Mouse (Mus musculus) MEL (cell line): ENCODE data around the gene Pkd1l1. TPM values are rescaled to one million over a fixed set of nuclear protein-coding genes. Genes with fewer than 3 reads are reported as not detected.

Source experiments
- DNase-seq: peaks from one replicate; pipeline ENCODE4 v3.0.0; 2011; ENCODE audit warnings: low read depth, low spot score
- H3K27ac ChIP-seq: 2 replicates; pipeline ENCODE4 v1.5.1; 2012; ENCODE audit warnings: low read depth, mild to moderate bottlenecking, control low read depth, low read length, moderate library complexity; ENCODE audit not compliant: control insufficient read depth
- H3K27me3 ChIP-seq, 2 experiments: fragments of 150-350 bp in 1 of 2; sonication (generic) in 1 of 2; 2 replicates each; pipeline ENCODE4 v1.6.1; 2012; ENCODE audit warnings: low read length in 2 of 2, mild to moderate bottlenecking in 2 of 2, improper control_type of control experiment in 1 of 2, moderate library complexity in 1 of 2; ENCODE audit not compliant: insufficient read depth in 2 of 2, control insufficient read depth in 1 of 2
- H3K36me3 ChIP-seq, 2 experiments: 2 replicates each; pipeline ENCODE4 v1.6.1; 2012 to 2014; ENCODE audit warnings: low read length in 2 of 2, improper control_type of control experiment in 1 of 2, inconsistent platforms in 1 of 2, mild to moderate bottlenecking in 1 of 2; ENCODE audit not compliant: insufficient read depth in 2 of 2, control insufficient read depth in 1 of 2
- H3K4me1 ChIP-seq, 2 experiments: fragments of 150-350 bp in 1 of 2; sonication (generic) in 1 of 2; 2 replicates each; pipeline ENCODE4 v1.6.1; 2012; ENCODE audit warnings: low read length in 2 of 2, improper control_type of control experiment in 1 of 2, mild to moderate bottlenecking in 1 of 2; ENCODE audit not compliant: insufficient read depth in 2 of 2, control insufficient read depth in 1 of 2
- H3K4me3 ChIP-seq, 2 experiments: fragments of 150-350 bp in 1 of 2; sonication (generic) in 1 of 2; 2 replicates each; pipeline ENCODE4 v1.5.1; 2012; ENCODE audit warnings: low read depth in 2 of 2, low read length in 2 of 2, mild to moderate bottlenecking in 2 of 2, moderate library complexity in 2 of 2, control low read depth in 1 of 2, improper control_type of control experiment in 1 of 2; ENCODE audit not compliant: control insufficient read depth in 1 of 2, insufficient read depth in 1 of 2
- H3K79me2 ChIP-seq: 2 replicates; pipeline ENCODE4 v1.6.1; 2012; ENCODE audit warnings: mild to moderate bottlenecking, low read length, moderate library complexity; ENCODE audit not compliant: control insufficient read depth, poor library complexity, insufficient read depth
- H3K9ac ChIP-seq: 2 replicates; pipeline ENCODE4 v1.6.1; 2012; ENCODE audit warnings: low read depth, mild to moderate bottlenecking, control low read depth, low read length, moderate library complexity; ENCODE audit not compliant: control insufficient read depth, poor library complexity, severe bottlenecking
- H3K9me3 ChIP-seq: fragments of 150-350 bp; sonication (generic); replicated peaks from 2 replicates; pipeline ENCODE4 v1.6.1; 2012; ENCODE audit warnings: mild to moderate bottlenecking, low read length, improper control_type of control experiment, moderate library complexity; ENCODE audit not compliant: insufficient read depth
- BHLHE40 ChIP-seq: IDR thresholded peaks from 2 replicates; pipeline ENCODE4 v1.6.1; 2012; ENCODE audit warnings: low read depth, mild to moderate bottlenecking, inconsistent platforms, low read length, improper control_type of control experiment, borderline replicate concordance
- CHD2 ChIP-seq: IDR thresholded peaks from 2 replicates; pipeline ENCODE4 v1.6.1; 2011; ENCODE audit warnings: low read length, improper control_type of control experiment
- CTCF ChIP-seq, 3 experiments: IDR thresholded peaks in 2 of 3; conservative IDR thresholded peaks in 1 of 3; 2 replicates each; pipeline ENCODE4 v1.5.1; 2011 to 2012; ENCODE audit warnings: low read length in 3 of 3, low read depth in 2 of 3, mild to moderate bottlenecking in 2 of 3, improper control_type of control experiment in 1 of 3, inconsistent platforms in 1 of 3, mixed read lengths in 1 of 3, moderate library complexity in 1 of 3; ENCODE audit not compliant: control insufficient read depth in 1 of 3, insufficient read depth in 1 of 3, poor library complexity in 1 of 3, severe bottlenecking in 1 of 3
- ELF1 ChIP-seq: IDR thresholded peaks from 2 replicates; pipeline ENCODE4 v1.6.1; 2014; ENCODE audit warnings: low read depth, mild to moderate bottlenecking, inconsistent platforms, low read length, improper control_type of control experiment, moderate library complexity
- EP300 ChIP-seq, 2 experiments: IDR thresholded peaks; 2 replicates each; pipeline ENCODE4 v1.6.1; 2011; ENCODE audit warnings: improper control_type of control experiment in 2 of 2, low read length in 2 of 2, low read depth in 1 of 2, mild to moderate bottlenecking in 1 of 2
- ETS1 ChIP-seq: IDR thresholded peaks from 2 replicates; pipeline ENCODE4 v1.6.1; 2012; ENCODE audit warnings: low read depth, mild to moderate bottlenecking, inconsistent platforms, low read length, improper control_type of control experiment, moderate library complexity
- GABPA ChIP-seq: IDR thresholded peaks from 2 replicates; pipeline ENCODE4 v1.6.1; 2012; ENCODE audit warnings: low read depth, mild to moderate bottlenecking, inconsistent platforms, low read length, improper control_type of control experiment, moderate library complexity
- HCFC1 ChIP-seq: IDR thresholded peaks from 2 replicates; pipeline ENCODE4 v1.6.1; 2012; ENCODE audit warnings: low read depth, mild to moderate bottlenecking, inconsistent platforms, low read length, improper control_type of control experiment, moderate library complexity
- MAX ChIP-seq: IDR thresholded peaks from 2 replicates; pipeline ENCODE4 v1.6.1; 2011; ENCODE audit warnings: low read length, improper control_type of control experiment
- MYC ChIP-seq: IDR thresholded peaks from 2 replicates; pipeline ENCODE4 v1.6.1; 2011; ENCODE audit warnings: low read depth, mild to moderate bottlenecking, low read length, improper control_type of control experiment, moderate library complexity
- NELFE ChIP-seq: IDR thresholded peaks from 2 replicates; pipeline ENCODE4 v1.6.1; 2011; ENCODE audit warnings: low read depth, low read length, improper control_type of control experiment
- NRF1 ChIP-seq: IDR thresholded peaks from 2 replicates; pipeline ENCODE4 v1.6.1; 2014; ENCODE audit warnings: low read depth, mild to moderate bottlenecking, inconsistent platforms, low read length, improper control_type of control experiment, moderate library complexity; ENCODE audit not compliant: poor library complexity, insufficient read depth, severe bottlenecking
- POLR2AphosphoS5 ChIP-seq: IDR thresholded peaks from 2 replicates; pipeline ENCODE4 v1.6.1; 2012; ENCODE audit warnings: low read depth, borderline replicate concordance, mild to moderate bottlenecking, inconsistent platforms, low read length, moderate library complexity, mixed read lengths
- RAD21 ChIP-seq: IDR thresholded peaks from 2 replicates; pipeline ENCODE4 v1.6.1; 2011; ENCODE audit warnings: mild to moderate bottlenecking, low read depth, low read length, improper control_type of control experiment
- SMC3 ChIP-seq: IDR thresholded peaks from 2 replicates; pipeline ENCODE4 v1.6.1; 2011; ENCODE audit warnings: low read depth, low read length, improper control_type of control experiment
- ZC3H11A ChIP-seq: IDR thresholded peaks from 2 replicates; pipeline ENCODE4 v1.6.1; 2012; ENCODE audit warnings: low read depth, mild to moderate bottlenecking, inconsistent platforms, low read length, improper control_type of control experiment
- ZMIZ1 ChIP-seq: IDR thresholded peaks from 2 replicates; pipeline ENCODE4 v1.6.1; 2012; ENCODE audit warnings: low read depth, mild to moderate bottlenecking, inconsistent platforms, low read length, improper control_type of control experiment, moderate library complexity
- ZNF384 ChIP-seq: IDR thresholded peaks from 2 replicates; pipeline ENCODE4 v1.6.1; 2012; ENCODE audit warnings: low read depth, mild to moderate bottlenecking, inconsistent platforms, low read length, improper control_type of control experiment
- polyA plus RNA-seq, 2 experiments: library from polyadenylated mRNA; stranded (reverse) in 1 of 2; unstranded in 1 of 2; fragments of >175 nt in 1 of 2; fragments of >200 nt in 1 of 2; gene quantifications; 2 replicates each; pipeline versions ENCODE4 v1.2.1 to v1.2.4; 2012; ENCODE audit warnings: low replicate concordance in 2 of 2, low read depth in 1 of 2; ENCODE audit not compliant: insufficient read length in 2 of 2, insufficient read depth in 1 of 2, missing spikeins in 1 of 2
- total RNA-seq: library from RNA; depleted of rRNA; stranded (reverse); fragments of 300-350 nt; gene quantifications from 2 replicates; pipeline ENCODE4 v1.2.3, GENCODE M21; 2012

Pkd1l1 gene
- total and polyA plus RNA-seq, 3 experiments = not detected

DNA sequence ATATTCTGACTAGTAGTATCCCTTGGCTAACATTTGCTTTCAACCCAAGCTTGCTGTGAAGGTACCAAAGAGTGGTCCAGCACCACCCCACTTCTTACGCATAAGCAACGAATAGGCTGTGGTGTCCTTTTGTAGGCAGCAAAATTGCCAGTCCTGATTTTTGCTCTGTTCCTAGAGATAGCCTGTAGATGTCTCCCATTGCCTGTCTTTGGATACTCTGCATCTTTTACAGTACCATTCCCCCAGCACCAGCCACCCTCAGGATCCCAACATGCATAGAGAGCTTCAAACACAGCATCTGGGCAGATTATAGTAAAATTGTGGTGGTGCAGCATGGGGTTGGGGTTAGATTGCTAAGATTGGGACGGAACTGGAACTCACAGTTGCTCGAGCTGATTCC lies 15.0 kb upstream of the Pkd1l1 start:
- Histone ChIP-seq H3K9me3 (no peaks in the 10 kb centered on the region), H3K4me1 (no peaks in the 10 kb centered on the region), H3K79me2 (no peaks in the 10 kb centered on the region), H3K27me3 (peaks cover 0 to 4% of the 10 kb centered on the region in 2 experiments; a peak in 1 of 4 replicates), H3K36me3 (0 out of 4 replicates have a peak, but pooled peaks cover 0 to 3% of the 10 kb centered on the region in 2 experiments), H3K4me3 (no peak overlapping the region), H3K27ac (no peak overlapping the region), H3K9ac (no peak overlapping the region)
- TF ChIP-seq NELFE (no peak), EP300 (IDR thresholded peaks at IDR 0.05; ENCODE audit: low read depth in 1 of 2, low read length in 2 of 2) (no peak), NRF1 (no peak), POLR2AphosphoS5 (no peak), ELF1 (no peak), RAD21 (peak; percentile 12)
- DNase-seq = no peak

DNA sequence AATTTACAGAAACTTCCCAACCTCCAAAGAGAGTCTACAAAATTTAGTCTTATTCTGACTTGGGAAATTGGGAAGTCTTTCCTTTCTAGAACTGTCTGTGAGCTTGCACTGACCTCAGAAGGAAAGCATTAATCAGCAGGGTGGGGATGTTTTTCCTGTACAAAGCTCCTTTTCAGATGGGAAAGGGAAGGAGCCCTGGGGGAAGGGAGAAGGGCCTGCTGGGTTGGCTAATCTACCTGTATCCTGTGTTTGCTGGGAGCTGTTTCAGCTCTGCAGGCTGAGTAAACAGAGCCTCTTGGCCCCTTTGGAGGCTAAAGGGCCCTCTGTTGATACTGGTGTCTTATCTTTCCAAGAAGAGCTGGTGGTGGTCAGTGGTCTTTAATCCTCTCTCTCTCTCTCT lies 13.0 kb upstream of the Pkd1l1 start:
- no peak overlapping the region for H3K9ac ChIP-seq

DNA sequence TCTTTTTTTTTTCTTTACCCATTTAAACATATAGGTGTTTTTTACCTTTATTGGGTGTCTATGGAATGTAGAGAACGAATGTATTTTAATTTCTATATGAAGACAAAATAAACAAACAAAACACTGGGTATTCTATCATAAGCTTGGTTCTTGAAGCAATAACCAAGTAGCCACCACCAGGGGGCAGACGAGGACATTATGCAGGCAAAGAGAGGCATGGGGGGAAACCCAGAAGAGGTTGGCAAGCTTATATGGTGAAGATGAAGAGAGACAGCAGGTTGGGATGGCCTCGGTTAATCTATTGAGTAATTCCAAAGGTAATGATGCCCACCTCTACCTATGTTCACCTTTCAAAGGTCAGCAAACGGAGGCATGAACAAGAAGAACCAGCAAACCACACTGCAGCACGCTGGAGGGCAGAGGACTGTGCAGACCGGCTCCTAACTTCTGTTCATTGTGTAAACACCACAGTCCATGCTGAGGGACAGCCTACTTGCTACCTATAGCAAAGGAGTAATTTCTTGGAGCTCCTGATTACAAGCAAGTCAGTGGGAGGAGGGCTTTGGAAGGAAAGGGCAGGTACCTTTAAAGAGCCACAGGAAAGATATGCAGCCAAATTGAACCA lies 10.3 kb upstream of the Pkd1l1 start:
- H3K27me3 ChIP-seq = peaks cover 0 to 4% of the 10 kb centered on the region in 2 experiments; a peak in 1 of 4 replicates
- H3K4me3 ChIP-seq = no peak overlapping the region
- H3K4me1 ChIP-seq = no peaks in the 10 kb centered on the region
- no peaks in the 10 kb centered on the region for H3K9me3 ChIP-seq
- peak; percentile 83 for DNase-seq
- H3K79me2 ChIP-seq = no peaks in the 10 kb centered on the region
- H3K27ac ChIP-seq = no peak overlapping the region
- TF ChIP-seq ZMIZ1 = no peak
- TF ChIP-seq CTCF (IDR thresholded peaks at IDR 0.05 in 2 of 3, conservative IDR thresholded peaks at IDR 0.05 in 1 of 3; ENCODE audit: control insufficient read depth in 1 of 3, insufficient read depth in 1 of 3, low read depth in 2 of 3, low read length in 3 of 3, poor library complexity in 1 of 3, severe bottlenecking in 1 of 3) = peak; percentile 61 to 88 (median 79)
- no peak for TF ChIP-seq BHLHE40
- TF ChIP-seq SMC3 = peak; percentile 99
- TF ChIP-seq RAD21 = peak; percentile 78
- no peak for TF ChIP-seq MYC
- TF ChIP-seq ZC3H11A = peak; percentile 80
- no peak overlapping the region for H3K9ac ChIP-seq
- H3K36me3 ChIP-seq = no peaks in the 10 kb centered on the region

More for the DNA sequence above, 13.0 kb upstream of the Pkd1l1 start:
- no peak for DNase-seq
- H3K4me3 ChIP-seq = no peak overlapping the region
- no peaks in the 10 kb centered on the region for H3K4me1 ChIP-seq
- TF ChIP-seq ZNF384 (no peak), MAX (no peak), CHD2 (no peak), HCFC1 (no peak), SMC3 (no peak), POLR2AphosphoS5 (no peak), ZMIZ1 (no peak), ETS1 (no peak), GABPA (no peak), BHLHE40 (no peak)
- TF ChIP-seq, all 39 proteins: peak for 0
- no peak overlapping the region for H3K27ac ChIP-seq
- H3K79me2 ChIP-seq = no peaks in the 10 kb centered on the region
- no peaks in the 10 kb centered on the region for H3K9me3 ChIP-seq
- peaks cover 0 to 4% of the 10 kb centered on the region in 2 experiments; a peak in 1 of 4 replicates for H3K27me3 ChIP-seq
- H3K36me3 ChIP-seq = no peaks in the 10 kb centered on the region
